In the genomic region with DNA sequence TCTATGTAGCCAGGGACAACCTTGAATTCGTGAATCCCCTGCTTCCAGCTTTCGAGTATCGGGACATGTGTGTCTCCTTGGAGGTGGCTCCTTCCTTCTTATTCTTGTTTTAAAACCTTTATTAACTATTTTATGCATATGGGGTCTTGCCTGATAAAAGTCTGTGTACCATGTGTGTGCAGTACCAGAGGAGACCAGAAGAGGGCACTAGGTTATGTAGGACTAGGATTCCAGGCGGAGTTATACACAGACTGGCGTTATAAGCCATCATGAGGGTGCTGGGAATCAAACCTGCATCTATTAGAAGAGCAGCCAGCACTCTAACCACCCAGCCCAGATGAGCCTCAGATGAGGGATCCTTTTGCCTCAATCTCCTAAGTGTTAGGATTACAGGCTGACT, we compare ENCODE assay signal across 1 mouse cellular context.
TF ChIP-seq lines count a peak whose summit lies in the region.

No protein-coding gene starts in this region.

TF ChIP-seq in MEL, 35 proteins besides CTCF, POLR2A, EP300 and RAD21:
- TF ChIP-seq POLR2AphosphoS2 (IDR thresholded peaks at IDR 0.05; ENCODE audit: low read length) (no peak), MAZ (IDR thresholded peaks at IDR 0.05; ENCODE audit: low read depth, low read length) (no peak), ELF1 (IDR thresholded peaks at IDR 0.05; ENCODE audit: low read depth, low read length) (no peak), TCF12 (IDR thresholded peaks at IDR 0.05; ENCODE audit: low read depth, low read length) (no peak), E2F4 (IDR thresholded peaks at IDR 0.05; ENCODE audit: borderline replicate concordance, low read depth, low read length) (no peak), HCFC1 (IDR thresholded peaks at IDR 0.05; ENCODE audit: low read depth, low read length) (no peak), NRF1 (IDR thresholded peaks at IDR 0.05; ENCODE audit: insufficient read depth, low read depth, low read length, poor library complexity, severe bottlenecking) (no peak), MXI1 (IDR thresholded peaks at IDR 0.05; ENCODE audit: low read depth, low read length) (no peak), ZNF384 (IDR thresholded peaks at IDR 0.05; ENCODE audit: low read depth, low read length) (no peak), GABPA (IDR thresholded peaks at IDR 0.05; ENCODE audit: low read depth, low read length) (no peak), ZC3H11A (IDR thresholded peaks at IDR 0.05; ENCODE audit: low read depth, low read length) (no peak), TAL1 (IDR thresholded peaks at IDR 0.05; ENCODE audit: low read length) (no peak), JUND (IDR thresholded peaks at IDR 0.05; ENCODE audit: low read depth, low read length) (no peak), NELFE (IDR thresholded peaks at IDR 0.05; ENCODE audit: low read depth, low read length) (no peak), POLR2AphosphoS5 (IDR thresholded peaks at IDR 0.05; ENCODE audit: borderline replicate concordance, low read depth, low read length) (no peak), CHD1 (IDR thresholded peaks at IDR 0.05; ENCODE audit: low read depth, low read length) (no peak)
